Mouse (Mus musculus) E14TG2a.4 (cell line): ENCODE data around the gene Fyn.

Experiments
- CTCF ChIP-seq: conservative IDR thresholded peaks from 2 replicates; pipeline ENCODE4 v1.5.1; 2014; ENCODE audit warnings: low read length
- POU5F1 ChIP-seq: IDR thresholded peaks from 2 replicates; pipeline ENCODE4 v1.6.1; 2014; ENCODE audit warnings: low read length, borderline replicate concordance

DNA sequence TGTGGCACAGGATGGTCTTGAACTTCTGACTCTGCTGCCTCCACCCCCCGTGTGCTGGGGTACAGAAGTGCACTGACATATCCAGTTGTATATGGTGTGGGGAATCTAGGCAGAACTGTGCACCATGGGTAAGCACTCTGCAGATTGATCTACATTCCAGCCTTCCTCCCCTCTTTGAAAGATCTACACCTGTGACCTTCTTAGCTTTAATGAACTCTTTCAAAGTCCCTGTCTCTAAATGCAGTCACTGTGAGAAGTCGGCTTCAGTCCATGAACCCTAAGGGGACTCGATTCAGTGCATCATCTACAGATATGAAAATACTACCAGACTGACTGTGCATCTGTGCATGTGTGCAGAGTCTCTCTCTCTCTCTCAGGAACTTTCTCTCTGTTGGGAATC, 99.9 kb downstream of the Fyn start:
- TF ChIP-seq CTCF (no peak), POU5F1 (no peak)
